Mouse (Mus musculus): Measurements from ENCODE around the gene Zfp846. TPM values are rescaled to one million over a fixed set of nuclear protein-coding genes. Genes with fewer than 3 reads are reported as not detected.
"Not testable (repeated sequence)": the region's sequence is repeated elsewhere in the genome, so short reads cannot be mapped to it uniquely, and the experiment has no call there.

The Zfp846 gene
- total RNA-seq, 2 experiments from 2014 or later = 6.6 to 7.8 TPM

DNA sequence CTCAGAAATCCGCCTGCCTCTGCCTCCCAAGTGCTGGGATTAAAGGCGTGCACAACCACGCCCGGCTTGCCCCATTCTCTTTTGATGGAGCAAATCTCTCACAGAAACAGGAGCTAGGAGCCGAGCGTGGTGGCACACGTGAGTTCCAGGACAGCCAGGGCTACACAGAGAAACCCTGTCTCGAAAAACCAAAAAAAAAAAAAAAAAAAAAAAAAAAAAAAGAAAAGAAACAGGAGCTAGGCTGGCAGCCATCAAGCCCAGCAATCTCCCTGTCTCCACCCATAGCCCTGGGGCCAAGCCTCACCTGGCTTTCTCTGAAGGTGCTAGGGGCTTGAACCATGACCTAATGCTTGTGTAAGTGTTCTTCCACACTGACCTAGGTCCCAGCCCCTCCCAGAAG lies 54.6 kb downstream of the Zfp846 start:
- ATAC-seq (replicated peaks; ENCODE audit: low FRiP score, low TSS enrichment, poor library complexity, severe bottlenecking) = not testable (repeated sequence)

DNA sequence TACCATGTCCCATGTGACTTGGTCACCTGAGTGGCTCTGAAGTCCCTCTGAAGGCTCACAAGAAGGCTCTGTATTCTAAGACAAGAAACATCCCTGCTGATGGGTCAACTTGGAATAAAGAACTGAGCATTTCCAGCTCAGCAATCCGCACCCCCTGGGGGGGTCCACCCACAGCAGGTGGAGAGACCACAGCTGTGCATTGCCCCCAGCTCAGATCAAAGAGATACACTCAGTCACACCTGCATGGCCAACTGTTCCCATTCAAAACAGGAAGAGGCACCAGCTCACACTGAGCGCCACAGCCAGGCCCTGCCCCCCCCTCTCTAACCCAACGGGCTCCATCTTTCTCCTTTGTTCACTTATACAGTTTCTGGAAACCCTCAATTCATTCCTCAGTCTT lies 55.2 kb downstream of the Zfp846 start:
- ATAC-seq (replicated peaks; ENCODE audit: low FRiP score, low TSS enrichment, poor library complexity, severe bottlenecking) = no peak

DNA sequence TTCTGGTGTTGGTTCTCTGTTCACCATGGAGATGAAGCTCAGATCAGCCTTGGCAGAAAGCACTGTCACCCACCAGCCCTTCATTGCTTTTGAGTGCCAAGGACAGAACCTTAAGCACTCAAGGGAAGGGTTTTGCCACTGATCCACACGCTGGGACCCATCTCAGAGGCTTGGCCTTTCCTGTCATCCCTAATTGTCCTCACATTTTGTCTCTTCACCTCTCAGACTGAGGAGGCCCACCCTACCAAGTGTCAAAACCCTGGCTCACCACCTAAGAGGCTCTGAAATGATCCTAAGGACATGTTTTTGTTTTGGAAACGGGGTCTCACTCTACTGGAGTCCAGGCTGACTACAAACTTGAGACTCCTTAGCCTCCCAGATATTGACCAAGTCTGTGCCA lies 55.7 kb downstream of the Zfp846 start:
- ATAC-seq (replicated peaks; ENCODE audit: low FRiP score, low TSS enrichment, poor library complexity, severe bottlenecking) = no peak

GRCm38 (mm10) chr9:20638552-20638951 lies 57.5 kb downstream of the Zfp846 start:
- no peak for ATAC-seq (replicated peaks; ENCODE audit: low FRiP score, low TSS enrichment, poor library complexity, severe bottlenecking)

DNA sequence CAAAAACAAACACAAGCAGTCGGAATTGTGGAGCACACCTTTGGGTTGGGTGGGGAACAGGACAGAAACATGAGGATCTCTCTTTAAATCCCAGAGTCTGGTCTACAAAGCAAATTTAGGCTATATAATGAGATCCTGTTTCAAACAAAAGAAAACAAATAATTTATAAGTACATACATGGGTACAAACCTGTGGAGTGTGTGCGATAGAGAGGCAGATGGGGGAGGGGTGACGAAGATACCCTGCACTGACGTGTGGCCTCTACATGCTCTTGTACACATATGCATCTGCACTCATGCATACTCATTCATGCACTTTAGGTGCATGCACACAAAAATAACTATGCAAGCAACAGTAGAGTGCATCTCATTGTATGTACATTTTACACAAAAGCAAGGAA lies 58.4 kb downstream of the Zfp846 start:
- no peak for ATAC-seq (replicated peaks; ENCODE audit: low FRiP score, low TSS enrichment, poor library complexity, severe bottlenecking)

GRCm38 (mm10) chr9:20641501-20641900 lies 60.4 kb downstream of the Zfp846 start:
- no peak for ATAC-seq (replicated peaks; ENCODE audit: low FRiP score, low TSS enrichment, poor library complexity, severe bottlenecking)

DNA sequence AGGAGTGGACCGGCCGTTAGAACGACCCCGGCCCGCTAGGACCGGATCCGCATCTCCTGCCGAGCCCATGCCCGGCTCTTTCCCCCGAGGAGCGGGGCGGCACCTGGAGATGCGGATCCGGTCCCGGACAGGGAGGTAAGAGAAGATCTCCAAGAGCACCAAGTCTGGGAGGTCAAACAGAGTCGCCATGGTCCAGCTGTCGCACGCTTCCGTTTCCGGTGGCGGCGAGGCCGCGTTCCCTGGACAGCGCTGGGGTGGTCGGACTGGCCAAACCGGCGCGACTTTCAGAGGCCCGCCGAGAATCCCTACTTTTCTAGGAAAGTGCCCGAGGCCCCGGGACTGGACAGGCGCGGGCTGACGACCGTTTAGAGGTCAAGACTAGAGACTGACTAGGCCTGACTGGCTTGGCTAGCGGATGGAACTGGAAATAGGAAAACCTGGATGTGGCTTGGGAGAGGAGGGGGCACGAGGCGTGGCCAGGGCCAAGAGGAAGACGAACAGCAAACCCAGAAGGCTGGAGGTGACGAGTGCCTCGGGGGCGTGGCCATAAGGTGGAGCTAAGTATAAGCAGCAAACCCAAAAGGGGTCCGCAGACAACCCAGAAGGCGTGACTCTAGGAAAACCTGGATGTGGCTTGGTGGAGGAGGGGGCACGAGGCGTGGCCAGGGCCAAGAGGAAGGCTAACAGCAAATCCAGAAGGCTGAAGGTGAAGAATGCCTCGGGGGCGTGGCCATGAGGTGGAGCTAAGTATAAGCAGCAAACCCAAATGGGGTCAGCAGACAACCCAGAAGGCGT lies 61.2 kb downstream of the Zfp846 start, which contains the start of gene Ubl5:
Ubl5 (plus strand) TSS at position 778 of the 795 bp plus-strand sequence.
- peak; percentile 48 for ATAC-seq (replicated peaks; ENCODE audit: low FRiP score, low TSS enrichment, poor library complexity, severe bottlenecking)

DNA sequence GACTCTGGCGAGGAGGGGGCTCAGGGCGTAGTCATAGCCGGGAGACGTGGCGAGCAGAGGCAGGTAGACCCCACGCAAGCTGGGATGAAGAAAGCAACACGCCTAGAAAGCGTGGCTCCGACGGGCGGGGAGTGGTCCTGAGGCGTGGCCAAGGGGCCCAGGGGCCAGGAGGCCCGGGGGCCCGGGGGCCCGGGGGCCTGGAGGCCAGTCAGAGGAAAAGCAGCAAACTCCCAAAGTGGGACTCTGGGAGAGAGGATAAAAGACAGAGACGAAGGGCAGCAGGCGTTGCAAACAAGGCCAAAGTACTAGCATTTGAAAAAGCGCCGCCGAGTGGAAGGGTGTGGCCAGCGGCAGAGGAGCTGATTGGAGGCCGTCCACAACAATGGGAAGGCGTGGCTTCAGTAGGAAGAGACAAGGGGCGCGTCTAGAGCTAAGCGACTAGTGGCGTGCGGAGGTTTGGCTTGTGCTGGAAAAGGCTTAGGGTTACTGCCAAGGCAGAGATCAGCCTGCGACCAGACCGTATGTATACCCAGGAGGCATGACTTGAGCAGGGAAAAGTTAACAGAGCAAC lies 61.9 kb downstream of the Zfp846 start:
- ATAC-seq (replicated peaks; ENCODE audit: low FRiP score, low TSS enrichment, poor library complexity, severe bottlenecking) = peak; percentile 89

DNA sequence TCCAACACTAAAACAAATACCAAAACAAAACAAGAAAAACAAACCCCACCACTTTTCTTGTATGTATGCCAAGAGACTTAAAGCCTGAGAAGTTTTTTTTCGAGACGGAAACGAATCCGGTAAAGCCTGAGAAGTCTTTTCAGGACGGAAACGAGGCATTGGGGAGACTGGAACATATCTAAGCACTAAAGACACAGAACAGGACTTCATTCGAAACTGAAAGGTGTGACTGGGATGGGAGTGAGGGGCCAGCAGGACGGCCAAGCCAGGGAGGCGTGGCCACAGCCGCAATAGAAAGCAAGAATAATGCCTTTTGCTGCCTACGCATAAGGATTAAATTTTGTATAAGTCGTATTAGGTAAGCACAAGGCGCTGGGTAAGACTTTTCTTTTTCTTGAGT lies 62.7 kb downstream of the Zfp846 start:
- ATAC-seq (replicated peaks; ENCODE audit: low FRiP score, low TSS enrichment, poor library complexity, severe bottlenecking) = no peak

DNA sequence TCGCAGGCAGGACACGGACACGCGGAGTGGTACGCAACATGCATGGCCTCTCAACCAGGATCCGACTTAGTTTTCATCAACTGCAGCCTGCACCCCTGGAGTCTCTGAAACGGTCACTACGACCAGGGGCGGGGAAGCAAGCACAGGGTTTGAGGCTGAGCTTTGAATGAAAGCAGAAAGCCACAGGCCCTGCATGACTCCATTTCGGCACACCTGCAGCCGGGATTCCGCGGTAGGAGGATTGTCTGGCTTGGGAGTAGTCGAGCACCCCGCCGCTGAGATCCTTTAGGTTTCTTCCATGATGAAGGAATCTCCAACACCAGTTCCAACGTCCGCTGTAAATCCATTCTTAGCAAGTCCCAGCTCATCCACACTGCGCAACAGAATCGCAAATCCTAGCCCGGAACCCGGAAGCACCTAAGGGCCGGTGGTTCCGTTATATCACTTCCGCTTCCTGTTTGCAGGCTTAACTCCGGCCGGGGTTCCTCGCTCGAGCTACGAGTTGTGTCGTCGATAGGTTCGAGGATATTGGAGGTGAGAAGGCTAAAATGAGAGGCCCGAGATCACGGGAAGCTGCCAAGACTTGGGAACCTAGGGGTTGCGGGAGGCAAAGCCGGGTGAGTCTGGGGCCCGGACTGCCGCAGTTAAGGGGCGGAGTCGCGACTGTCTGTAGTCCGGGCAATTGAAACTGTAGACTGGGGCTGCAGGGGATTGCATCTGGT lies 63.4 kb downstream of the Zfp846 start, which contains the start of gene Fbxl12:
Fbxl12 (minus strand) TSS at position 408 of the 722 bp plus-strand sequence.
- peak; percentile 62 for ATAC-seq (replicated peaks; ENCODE audit: low FRiP score, low TSS enrichment, poor library complexity, severe bottlenecking)

GRCm38 (mm10) chr9:20645121-20645520 lies 64.0 kb downstream of the Zfp846 start:
- peak; percentile 42 for ATAC-seq (replicated peaks; ENCODE audit: low FRiP score, low TSS enrichment, poor library complexity, severe bottlenecking)

GRCm38 (mm10) chr9:20651602-20652259 lies 70.6 kb downstream of the Zfp846 start, which contains the start of gene Pin1:
Gene Pin1 (plus strand): TSS chr9:20652095.
- ATAC-seq (replicated peaks; ENCODE audit: low FRiP score, low TSS enrichment, poor library complexity, severe bottlenecking) = peak; percentile 94

- ATAC-seq (replicated peaks; ENCODE audit: low FRiP score, low TSS enrichment, poor library complexity, severe bottlenecking) = peak; percentile 16
Measured at GRCm38 (mm10) chr9:20652260-20652658, 71.2 kb downstream of the Zfp846 start.

- ATAC-seq (replicated peaks; ENCODE audit: low FRiP score, low TSS enrichment, poor library complexity, severe bottlenecking) = no peak
Measured at GRCm38 (mm10) chr9:20653859-20654258, 72.8 kb downstream of the Zfp846 start.

Other genes with a start within 250 kb of the Zfp846 start
- not detected in 2 replicates for gene Olfr18, start 245.2 kb upstream of the Zfp846 start, total RNA-seq (2014; fragmentation: Nextera tagmentation)
- not detected in 2 replicates for gene Olfr18, start 245.2 kb upstream of the Zfp846 start, total RNA-seq (2017)
- gene Zfp560, start 196.1 kb upstream of the Zfp846 start, total RNA-seq (2014; fragmentation: Nextera tagmentation) = 18.6 and 26.9 TPM in 2 replicates
- gene Zfp560, start 196.1 kb upstream of the Zfp846 start, total RNA-seq (2017) = 1.9 and 8.2 TPM in 2 replicates
- 27.8 and 32.3 TPM in 2 replicates for gene Zfp26, start 121.1 kb upstream of the Zfp846 start, total RNA-seq (2014; fragmentation: Nextera tagmentation)
- gene Zfp26, start 121.1 kb upstream of the Zfp846 start, total RNA-seq (2017) = 22.3 and 35.1 TPM in 2 replicates
- 15.2 and 19.6 TPM in 2 replicates for gene Zfp426, start 88.5 kb upstream of the Zfp846 start, total RNA-seq (2014; fragmentation: Nextera tagmentation)
- gene Zfp426, start 88.5 kb upstream of the Zfp846 start, total RNA-seq (2017) = 15.0 and 22.3 TPM in 2 replicates
- 48.4 and 54.9 TPM in 2 replicates for gene Zfp266, start 59.9 kb upstream of the Zfp846 start, total RNA-seq (2014; fragmentation: Nextera tagmentation)
- 46.8 and 47.2 TPM in 2 replicates for gene Zfp266, start 59.9 kb upstream of the Zfp846 start, total RNA-seq (2017)
- 379 and 438 TPM in 2 replicates for gene Ubl5, start 61.6 kb downstream of the Zfp846 start, total RNA-seq (2014; fragmentation: Nextera tagmentation)
- gene Ubl5, start 61.6 kb downstream of the Zfp846 start, total RNA-seq (2017) = 101 and 188 TPM in 2 replicates
- gene Fbxl12, start 63.5 kb downstream of the Zfp846 start, total RNA-seq (2014; fragmentation: Nextera tagmentation) = 19.6 and 24.5 TPM in 2 replicates
- 2.6 and 3.8 TPM in 2 replicates for gene Fbxl12, start 63.5 kb downstream of the Zfp846 start, total RNA-seq (2017)
- 15.2 and 18.6 TPM in 2 replicates for gene Pin1, start 70.8 kb downstream of the Zfp846 start, total RNA-seq (2014; fragmentation: Nextera tagmentation)
- 11.5 and 18.2 TPM in 2 replicates for gene Pin1, start 70.8 kb downstream of the Zfp846 start, total RNA-seq (2017)
- not detected in 2 replicates for gene Olfm2, start 165.1 kb downstream of the Zfp846 start, total RNA-seq (2014; fragmentation: Nextera tagmentation)
- gene Olfm2, start 165.1 kb downstream of the Zfp846 start, total RNA-seq (2017) = not detected in 2 replicates
- not detected in 2 replicates for gene Col5a3, start 233.8 kb downstream of the Zfp846 start, total RNA-seq (2014; fragmentation: Nextera tagmentation)
- not detected in 2 replicates for gene Col5a3, start 233.8 kb downstream of the Zfp846 start, total RNA-seq (2017)
- gene Rdh8, start 237.2 kb downstream of the Zfp846 start, total RNA-seq (2014; fragmentation: Nextera tagmentation) = not detected in 2 replicates
- gene Rdh8, start 237.2 kb downstream of the Zfp846 start, total RNA-seq (2017) = not detected in 2 replicates